Mouse (Mus musculus): ENCODE data around the gene Mrpl12. TPM values are rescaled to one million over a fixed set of nuclear protein-coding genes. Genes with fewer than 3 reads are reported as not detected.

Gene Mrpl12
- polyA plus RNA-seq (2012; rRNA removed), result 83.7 and 108 TPM in 2 replicates

DNA sequence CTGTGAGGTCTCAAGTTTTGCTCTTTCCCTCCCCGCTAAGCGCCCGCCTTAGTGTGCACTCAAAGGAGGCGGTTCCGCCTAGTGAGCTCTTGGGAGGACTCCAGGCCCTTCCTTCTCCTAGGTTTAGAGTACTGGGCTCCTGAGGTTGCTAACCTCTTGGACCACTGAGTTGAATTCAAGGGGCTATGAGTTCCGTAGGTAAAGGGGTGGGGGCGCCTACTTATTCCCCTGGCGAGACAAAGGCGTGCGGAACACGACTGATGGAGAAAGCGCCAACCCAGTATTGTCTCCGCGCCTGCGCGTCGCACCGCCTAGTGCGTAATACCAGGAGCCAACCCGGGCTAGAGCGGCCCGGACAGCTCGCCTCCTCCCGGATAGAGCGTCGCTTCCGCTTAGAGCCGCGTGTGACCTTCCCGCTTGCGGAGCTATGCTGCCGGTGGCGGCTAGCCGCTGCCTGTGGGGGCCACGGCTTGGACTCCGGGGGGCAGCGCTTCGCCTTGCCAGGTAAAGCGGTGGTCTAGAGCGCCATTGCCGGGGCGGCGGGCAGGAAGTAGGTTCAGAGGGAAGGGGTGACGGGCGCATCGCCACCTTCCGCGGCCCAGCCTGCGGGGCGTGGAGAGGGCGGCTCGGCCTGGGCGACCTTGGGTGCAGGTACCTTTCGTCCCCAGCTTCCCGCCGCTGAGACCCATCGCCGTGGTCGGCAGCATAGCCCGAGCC is at the start of gene Mrpl12:
Gene Mrpl12, plus strand, starts transcription at position 349 of the 717 bp plus-strand sequence.

GRCm38 (mm10) chr11:120437152-120437856 is 47.1 kb upstream of the Mrpl12 start, which contains the start of gene Nploc4:
Gene Nploc4, minus strand, starts transcription at chr11:120437708.

GRCm38 (mm10) chr11:120442344-120442743 is 42.1 kb upstream of the Mrpl12 start, which contains the start of gene Tspan10:
Gene Tspan10, plus strand, starts transcription at chr11:120442644.

GRCm38 (mm10) chr11:120453306-120453705 is 31.1 kb upstream of the Mrpl12 start, which contains the start of gene Pde6g:
Gene Pde6g, minus strand, starts transcription at chr11:120453500.

GRCm38 (mm10) chr11:120457772-120458751 is 26.4 kb upstream of the Mrpl12 start, which contains the start of the genes Oxld1 and Ccdc137:
Gene Oxld1, minus strand, starts transcription at chr11:120458068.
Gene Ccdc137, plus strand, starts transcription at chr11:120458115.

GRCm38 (mm10) chr11:120467051-120467735 is 17.2 kb upstream of the Mrpl12 start, which contains the start of gene Arl16:
Gene Arl16, minus strand, starts transcription at chr11:120467607.

GRCm38 (mm10) chr11:120491317-120492023 is 7.1 kb downstream of the Mrpl12 start, which contains the start of gene Slc25a10:
Gene Slc25a10, plus strand, starts transcription at chr11:120491840.

GRCm38 (mm10) chr11:120530085-120530964 is 45.9 kb downstream of the Mrpl12 start, which contains the start of gene Gcgr:
Gene Gcgr, plus strand, starts transcription at chr11:120530699.

Other genes with a start within 250 kb of the Mrpl12 start
- 1,088 and 1,192 TPM in 2 replicates for gene Actg1, start 136.1 kb upstream of the Mrpl12 start, polyA plus RNA-seq (2012; rRNA removed)
- 0.05 and 0.09 TPM in 2 replicates for gene Fscn2, start 123.1 kb upstream of the Mrpl12 start, polyA plus RNA-seq (2012; rRNA removed)
- 31.6 and 51.6 TPM in 2 replicates for gene Faap100, start 105.8 kb upstream of the Mrpl12 start, polyA plus RNA-seq (2012; rRNA removed)
- gene Nploc4, start 46.9 kb upstream of the Mrpl12 start, polyA plus RNA-seq (2012; rRNA removed), result 28.8 and 32.2 TPM in 2 replicates
- gene Tspan10, start 42.0 kb upstream of the Mrpl12 start, polyA plus RNA-seq (2012; rRNA removed), result not detected in 2 replicates
- gene Pde6g, start 31.1 kb upstream of the Mrpl12 start, polyA plus RNA-seq (2012; rRNA removed), result 0.18 and 0.35 TPM in 2 replicates
- gene Oxld1, start 26.5 kb upstream of the Mrpl12 start, polyA plus RNA-seq (2012; rRNA removed), result 15.7 and 34.1 TPM in 2 replicates
- 3.0 and 4.9 TPM in 2 replicates for gene Ccdc137, start 26.5 kb upstream of the Mrpl12 start, polyA plus RNA-seq (2012; rRNA removed)
- gene Arl16, start 17.0 kb upstream of the Mrpl12 start, polyA plus RNA-seq (2012; rRNA removed), result 7.5 and 11.8 TPM in 2 replicates
- 158 and 235 TPM in 2 replicates for gene Slc25a10, start 7.2 kb downstream of the Mrpl12 start, polyA plus RNA-seq (2012; rRNA removed)
- gene Gcgr, start 46.1 kb downstream of the Mrpl12 start, polyA plus RNA-seq (2012; rRNA removed), result 0.55 and 0.69 TPM in 2 replicates
- gene Mcrip1, start 65.1 kb downstream of the Mrpl12 start, polyA plus RNA-seq (2012; rRNA removed), result 40.9 and 56.7 TPM in 2 replicates
- 1.6 and 1.8 TPM in 2 replicates for gene Ppp1r27, start 66.5 kb downstream of the Mrpl12 start, polyA plus RNA-seq (2012; rRNA removed)
- 153 and 166 TPM in 2 replicates for gene P4hb, start 88.6 kb downstream of the Mrpl12 start, polyA plus RNA-seq (2012; rRNA removed)
- gene Arhgdia, start 97.0 kb downstream of the Mrpl12 start, polyA plus RNA-seq (2012; rRNA removed), result 426 and 509 TPM in 2 replicates
- gene Alyref, start 113.8 kb downstream of the Mrpl12 start, polyA plus RNA-seq (2012; rRNA removed), result 5.8 and 8.6 TPM in 2 replicates
- gene Anapc11, start 113.8 kb downstream of the Mrpl12 start, polyA plus RNA-seq (2012; rRNA removed), result 72.4 and 94.8 TPM in 2 replicates
- 58.0 and 94.3 TPM in 2 replicates for gene Npb, start 123.9 kb downstream of the Mrpl12 start, polyA plus RNA-seq (2012; rRNA removed)
- gene Pcyt2, start 133.3 kb downstream of the Mrpl12 start, polyA plus RNA-seq (2012; rRNA removed), result 138 and 161 TPM in 2 replicates
- 51.2 and 54.2 TPM in 2 replicates for gene Sirt7, start 140.6 kb downstream of the Mrpl12 start, polyA plus RNA-seq (2012; rRNA removed)
- 21.0 and 21.3 TPM in 2 replicates for gene Mafg, start 149.0 kb downstream of the Mrpl12 start, polyA plus RNA-seq (2012; rRNA removed)
- gene Pycr1, start 159.2 kb downstream of the Mrpl12 start, polyA plus RNA-seq (2012; rRNA removed), result 29.3 and 57.1 TPM in 2 replicates
- gene Myadml2, start 163.5 kb downstream of the Mrpl12 start, polyA plus RNA-seq (2012; rRNA removed), result 0.97 and 1.2 TPM in 2 replicates
- 1.1 and 1.4 TPM in 2 replicates for gene Notum, start 176.6 kb downstream of the Mrpl12 start, polyA plus RNA-seq (2012; rRNA removed)
- 70.2 and 73.5 TPM in 2 replicates for gene Aspscr1, start 188.4 kb downstream of the Mrpl12 start, polyA plus RNA-seq (2012; rRNA removed)
- 41.1 and 48.0 TPM in 2 replicates for gene Cenpx, start 229.1 kb downstream of the Mrpl12 start, polyA plus RNA-seq (2012; rRNA removed)
- gene Lrrc45, start 229.3 kb downstream of the Mrpl12 start, polyA plus RNA-seq (2012; rRNA removed), result 13.7 and 15.6 TPM in 2 replicates
- gene Rac3, start 236.9 kb downstream of the Mrpl12 start, polyA plus RNA-seq (2012; rRNA removed), result 7.0 and 10.6 TPM in 2 replicates
- 54.6 and 59.7 TPM in 2 replicates for gene Dcxr, start 242.7 kb downstream of the Mrpl12 start, polyA plus RNA-seq (2012; rRNA removed)
- gene Cbr2, start 247.5 kb downstream of the Mrpl12 start, polyA plus RNA-seq (2012; rRNA removed), result 69.9 and 82.3 TPM in 2 replicates

All from stomach, adult 2 months (tissue).